Mouse (Mus musculus): ENCODE results near the gene Bsg. TPM values are rescaled to one million over a fixed set of nuclear protein-coding genes. Genes with fewer than 3 reads are reported as not detected.

Bsg gene
- polyA plus RNA-seq, 1 experiment, result not detected

DNA sequence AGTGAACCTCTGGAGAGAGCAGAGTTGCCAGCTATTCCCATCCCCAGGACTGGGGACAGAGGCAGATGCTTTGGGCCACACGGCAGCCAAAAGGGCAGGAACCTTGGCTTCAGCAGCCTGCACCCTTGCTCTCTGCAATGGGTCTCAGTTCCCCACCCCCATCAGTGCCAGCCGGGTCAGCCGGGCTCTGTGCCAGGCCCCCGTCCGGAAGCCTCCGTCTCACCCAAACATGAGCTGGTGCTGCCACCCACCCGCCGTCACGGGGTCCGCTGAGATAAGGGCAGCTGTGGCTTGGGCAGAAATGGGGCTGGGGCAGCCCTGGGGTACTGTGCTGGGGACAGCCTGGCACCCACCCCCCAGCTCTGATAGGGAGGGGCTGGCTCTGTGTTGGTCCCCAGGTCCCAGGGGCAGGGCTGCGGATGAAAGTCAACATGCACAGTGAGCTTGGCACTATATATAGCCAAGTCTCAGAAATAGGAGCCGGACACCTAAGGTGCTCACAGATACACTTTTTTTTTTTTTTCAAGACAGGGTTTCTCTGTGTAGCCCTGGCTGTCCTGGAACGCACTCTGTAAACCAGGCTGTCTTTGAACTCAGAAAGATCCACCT is 25.2 kb downstream of the Bsg start:
- Histone ChIP-seq H3K4me3 (ENCODE audit: insufficient read depth, low read depth, low read length) (no peak overlapping the region), H3K4me1 (ENCODE audit: control insufficient read depth, insufficient read depth, low read length) (peaks cover 23% of the 10 kb centered on the region), H3K27ac (ENCODE audit: insufficient read depth, low read depth, low read length) (peak overlapping the region; percentile 4; the same call in 1 of the 2 replicates)
- WGBS, result 26% methylated on average over 13 of the region's 13 CpGs
- TF ChIP-seq CTCF (IDR thresholded peaks at IDR 0.05; ENCODE audit: insufficient read depth, low read depth, low read length) (no peak), POLR2A (IDR thresholded peaks at IDR 0.05; ENCODE audit: insufficient read depth, low read depth, low read length) (no peak)

DNA sequence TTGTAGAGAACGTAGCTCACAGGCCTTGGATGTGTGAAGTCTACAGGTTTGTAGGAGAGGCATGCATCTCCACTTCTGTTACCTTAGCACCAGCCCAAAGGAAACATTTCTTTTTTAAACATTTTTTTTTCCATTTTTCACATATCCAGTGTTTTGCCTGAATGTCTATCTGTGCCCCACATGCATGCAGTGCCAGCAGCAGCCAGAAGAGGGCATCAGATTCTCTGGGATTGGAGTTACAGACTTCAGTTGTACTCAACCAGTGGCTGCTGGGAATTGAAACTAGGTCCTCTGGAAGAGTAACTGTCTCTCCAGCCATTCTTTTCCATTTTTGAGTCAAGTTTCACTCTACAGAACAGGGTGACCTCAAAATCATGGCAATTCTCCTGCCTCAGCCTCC is 28.2 kb downstream of the Bsg start:
- TF ChIP-seq POLR2A (IDR thresholded peaks at IDR 0.05; ENCODE audit: insufficient read depth, low read depth, low read length) (no peak), CTCF (IDR thresholded peaks at IDR 0.05; ENCODE audit: insufficient read depth, low read depth, low read length) (no peak)
- Histone ChIP-seq H3K4me3 (ENCODE audit: insufficient read depth, low read depth, low read length) (no peak overlapping the region), H3K27ac (ENCODE audit: insufficient read depth, low read depth, low read length) (no peak overlapping the region), H3K4me1 (ENCODE audit: control insufficient read depth, insufficient read depth, low read length) (peaks cover 16% of the 10 kb centered on the region)
- WGBS, result 95% methylated on average over 1 of the region's 1 CpGs

DNA sequence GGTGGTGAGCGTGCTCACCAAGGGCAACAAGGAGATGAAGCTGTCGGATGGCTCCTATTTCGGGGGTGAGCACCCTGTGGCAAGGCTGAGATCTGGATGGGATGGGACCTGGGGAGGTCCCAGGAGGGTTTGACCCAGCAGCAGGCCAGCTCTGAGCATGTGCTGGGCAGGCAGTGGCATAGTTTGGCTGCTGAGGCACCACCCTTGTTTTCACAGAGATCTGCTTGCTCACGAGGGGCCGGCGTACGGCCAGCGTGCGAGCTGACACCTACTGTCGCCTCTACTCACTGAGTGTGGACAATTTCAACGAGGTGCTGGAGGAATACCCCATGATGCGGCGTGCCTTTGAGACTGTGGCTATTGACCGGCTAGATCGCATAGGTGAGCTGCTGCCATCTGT is 29.6 kb downstream of the Bsg start:
- H3K4me3 ChIP-seq (ENCODE audit: insufficient read depth, low read depth, low read length), result no peak overlapping the region
- 95% methylated on average over 15 of the region's 15 CpGs for WGBS
- TF ChIP-seq POLR2A (IDR thresholded peaks at IDR 0.05; ENCODE audit: insufficient read depth, low read depth, low read length), result no peak
- no peak for TF ChIP-seq CTCF (IDR thresholded peaks at IDR 0.05; ENCODE audit: insufficient read depth, low read depth, low read length)

DNA sequence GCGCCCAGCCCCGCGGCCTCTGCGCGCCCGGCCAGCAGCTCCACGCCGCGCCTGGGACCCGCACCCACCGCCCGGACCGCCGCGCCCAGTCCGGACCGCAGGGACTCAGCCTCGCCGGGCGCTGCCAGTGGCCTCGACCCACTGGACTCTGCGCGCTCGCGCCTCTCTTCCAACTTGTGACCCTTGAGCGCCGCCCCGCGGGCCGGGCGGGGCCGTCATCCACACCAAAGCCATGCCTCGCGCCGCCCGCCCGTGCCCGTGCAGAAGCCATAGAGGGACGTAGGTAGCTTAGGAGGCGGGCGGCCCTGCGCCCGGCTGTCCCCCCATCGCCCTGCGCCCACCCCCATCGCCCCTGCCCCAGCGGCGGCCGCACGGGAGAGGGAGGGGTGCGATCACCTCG is 31.1 kb downstream of the Bsg start:
- H3K4me1 ChIP-seq (ENCODE audit: control insufficient read depth, insufficient read depth, low read length), result no peaks in the 10 kb centered on the region
- H3K27ac ChIP-seq (ENCODE audit: insufficient read depth, low read depth, low read length), result no peak overlapping the region
- no peak overlapping the region for H3K4me3 ChIP-seq (ENCODE audit: insufficient read depth, low read depth, low read length)
- 57% methylated on average over 51 of the region's 52 CpGs for WGBS
- TF ChIP-seq POLR2A (IDR thresholded peaks at IDR 0.05; ENCODE audit: insufficient read depth, low read depth, low read length) (no peak), CTCF (IDR thresholded peaks at IDR 0.05; ENCODE audit: insufficient read depth, low read depth, low read length) (no peak)

More for the DNA sequence above, 29.6 kb downstream of the Bsg start:
- H3K4me1 ChIP-seq (ENCODE audit: control insufficient read depth, insufficient read depth, low read length), result peaks cover 8% of the 10 kb centered on the region
- H3K27ac ChIP-seq (ENCODE audit: insufficient read depth, low read depth, low read length), result no peak overlapping the region

DNA sequence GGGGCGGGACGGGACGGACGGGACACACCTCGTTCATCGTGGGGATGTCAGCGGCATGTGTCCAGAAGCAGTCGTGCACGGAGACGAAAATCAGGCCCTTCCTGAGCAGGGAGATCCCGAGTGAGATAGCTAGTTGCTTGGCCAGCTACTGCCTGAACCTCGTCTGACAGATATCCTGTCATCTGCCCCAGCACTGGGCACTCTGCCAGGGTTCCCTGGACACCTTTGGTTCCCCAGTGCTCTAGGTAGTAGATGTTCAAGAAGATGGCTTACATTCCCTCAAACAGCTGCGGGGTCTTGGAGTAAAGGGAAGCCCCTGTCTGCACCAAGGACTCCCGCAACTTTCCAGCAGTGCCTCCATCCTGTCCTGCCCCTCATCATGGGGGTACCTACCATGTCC is 32.4 kb downstream of the Bsg start:
- H3K4me3 ChIP-seq (ENCODE audit: insufficient read depth, low read depth, low read length), result no peak overlapping the region
- no peaks in the 10 kb centered on the region for H3K4me1 ChIP-seq (ENCODE audit: control insufficient read depth, insufficient read depth, low read length)
- no peak for TF ChIP-seq POLR2A (IDR thresholded peaks at IDR 0.05; ENCODE audit: insufficient read depth, low read depth, low read length)
- no peak for TF ChIP-seq CTCF (IDR thresholded peaks at IDR 0.05; ENCODE audit: insufficient read depth, low read depth, low read length)
- 86% methylated on average over 14 of the region's 14 CpGs for WGBS
- no peak overlapping the region for H3K27ac ChIP-seq (ENCODE audit: insufficient read depth, low read depth, low read length)

DNA sequence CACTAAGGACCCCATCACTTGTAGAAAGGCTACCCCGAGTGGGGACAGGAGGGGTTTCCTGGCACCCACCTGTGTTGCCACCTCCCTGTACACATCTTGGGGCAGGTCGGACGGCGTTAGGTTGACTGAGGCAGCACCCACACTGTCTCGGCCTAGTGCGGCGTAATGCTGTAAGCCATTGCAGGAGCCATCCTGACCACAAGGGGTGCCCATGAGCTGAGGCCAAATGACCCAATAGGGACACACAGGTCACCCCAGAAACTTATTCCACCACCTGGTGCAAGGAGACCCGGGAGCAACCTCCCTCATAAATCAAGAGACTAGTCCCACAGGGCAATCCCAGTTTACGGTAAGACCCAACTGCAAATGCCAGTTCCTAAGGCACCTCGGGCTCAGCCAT is 34.0 kb downstream of the Bsg start:
- Histone ChIP-seq H3K4me3 (ENCODE audit: insufficient read depth, low read depth, low read length) (no peak overlapping the region), H3K4me1 (ENCODE audit: control insufficient read depth, insufficient read depth, low read length) (no peaks in the 10 kb centered on the region), H3K27ac (ENCODE audit: insufficient read depth, low read depth, low read length) (no peak overlapping the region)
- TF ChIP-seq POLR2A (IDR thresholded peaks at IDR 0.05; ENCODE audit: insufficient read depth, low read depth, low read length), result no peak
- peak; percentile 35; the same call in 1 of the 2 replicates for TF ChIP-seq CTCF (IDR thresholded peaks at IDR 0.05; ENCODE audit: insufficient read depth, low read depth, low read length)
- 86% methylated on average over 10 of the region's 10 CpGs for WGBS

DNA sequence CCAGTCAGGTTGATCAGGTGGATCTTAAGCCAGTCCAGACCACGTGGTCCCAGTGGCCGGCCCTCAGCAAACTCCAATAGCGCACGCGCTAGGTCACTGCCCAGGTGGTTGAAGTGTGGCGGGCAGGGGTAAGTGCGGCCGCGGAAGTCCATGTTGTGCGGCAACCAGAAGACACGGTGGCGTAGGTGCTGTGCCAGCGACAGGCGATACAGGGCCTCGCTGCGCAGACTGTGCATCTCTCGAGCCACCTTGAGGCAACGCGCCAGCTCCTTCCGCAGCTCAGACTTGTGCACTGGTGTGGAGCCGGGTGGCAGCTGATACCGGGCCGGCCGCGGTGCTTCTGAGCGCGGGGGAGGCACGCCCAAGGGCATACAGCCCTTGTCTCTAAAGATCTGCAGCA is 34.9 kb downstream of the Bsg start:
- WGBS, result 96% methylated on average over 28 of the region's 28 CpGs
- H3K4me1 ChIP-seq (ENCODE audit: control insufficient read depth, insufficient read depth, low read length), result no peaks in the 10 kb centered on the region
- TF ChIP-seq POLR2A (IDR thresholded peaks at IDR 0.05; ENCODE audit: insufficient read depth, low read depth, low read length) (no peak), CTCF (IDR thresholded peaks at IDR 0.05; ENCODE audit: insufficient read depth, low read depth, low read length) (no peak)

DNA sequence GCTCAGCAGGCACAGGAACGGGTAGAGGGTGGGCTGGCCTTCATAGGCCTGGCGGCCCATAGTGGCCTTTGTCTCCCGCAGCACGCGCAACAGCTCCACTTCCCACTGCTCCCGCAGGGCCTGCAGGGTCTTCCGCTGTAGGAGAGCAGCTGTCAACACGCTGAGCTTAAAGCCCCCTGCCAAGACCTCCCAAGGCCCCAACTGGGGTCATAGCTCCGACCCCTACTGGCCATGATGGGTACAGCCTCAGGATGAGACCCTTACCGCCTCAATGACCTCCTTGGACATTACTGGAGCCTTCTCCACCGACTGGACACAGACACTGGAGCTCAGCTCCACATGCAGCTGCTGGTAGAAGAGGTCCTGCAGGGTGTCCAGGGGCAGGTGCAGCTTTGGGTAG is 36.6 kb downstream of the Bsg start:
- Histone ChIP-seq H3K4me3 (ENCODE audit: insufficient read depth, low read depth, low read length) (no peak overlapping the region), H3K4me1 (ENCODE audit: control insufficient read depth, insufficient read depth, low read length) (peaks cover 4% of the 10 kb centered on the region; the same call in 1 of the 2 replicates), H3K27ac (ENCODE audit: insufficient read depth, low read depth, low read length) (no peak overlapping the region)
- 51% methylated on average over 11 of the region's 11 CpGs for WGBS
- TF ChIP-seq POLR2A (IDR thresholded peaks at IDR 0.05; ENCODE audit: insufficient read depth, low read depth, low read length) (no peak), CTCF (IDR thresholded peaks at IDR 0.05; ENCODE audit: insufficient read depth, low read depth, low read length) (no peak)

More for the DNA sequence above, 34.9 kb downstream of the Bsg start:
- no peak overlapping the region for H3K4me3 ChIP-seq (ENCODE audit: insufficient read depth, low read depth, low read length)
- no peak overlapping the region for H3K27ac ChIP-seq (ENCODE audit: insufficient read depth, low read depth, low read length)

DNA sequence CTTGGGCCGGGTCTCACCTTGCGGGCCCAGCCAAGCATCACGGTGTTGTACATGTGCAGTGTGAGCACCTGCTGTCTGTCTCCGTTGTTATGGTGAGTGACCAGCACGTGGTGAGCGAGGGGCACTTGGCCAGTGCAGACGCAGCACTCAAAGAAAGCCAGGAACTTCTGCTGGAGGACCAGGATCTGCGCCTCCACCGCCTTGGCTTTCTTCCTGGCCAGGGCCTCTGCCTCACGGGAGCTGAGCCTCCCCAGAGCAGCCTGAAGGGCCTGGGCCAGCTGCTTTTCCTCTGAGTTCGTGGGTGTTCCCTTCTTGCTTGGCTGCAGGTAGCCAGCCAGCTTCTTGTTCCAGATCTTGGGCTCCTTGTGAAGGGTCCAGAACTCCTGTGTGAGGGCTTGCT is 38.9 kb downstream of the Bsg start:
- 87% methylated on average over 11 of the region's 11 CpGs for WGBS
- Histone ChIP-seq H3K4me1 (ENCODE audit: control insufficient read depth, insufficient read depth, low read length) (peaks cover 4% of the 10 kb centered on the region; the same call in 1 of the 2 replicates), H3K27ac (ENCODE audit: insufficient read depth, low read depth, low read length) (no peak overlapping the region), H3K4me3 (ENCODE audit: insufficient read depth, low read depth, low read length) (no peak overlapping the region)
- TF ChIP-seq CTCF (IDR thresholded peaks at IDR 0.05; ENCODE audit: insufficient read depth, low read depth, low read length), result no peak
- no peak for TF ChIP-seq POLR2A (IDR thresholded peaks at IDR 0.05; ENCODE audit: insufficient read depth, low read depth, low read length)

Data from olfactory bulb, adult 2 months (tissue).